Mouse (Mus musculus): ENCODE measurements around the gene Tpte.

Gene Tpte

GRCm38 (mm10) chr8:22380934-22381333 lies 97.7 kb downstream of the Tpte start:
- no peak for DNase-seq

- DNase-seq = no peak
Measured at GRCm38 (mm10) chr8:22382824-22383595, 99.8 kb downstream of the Tpte start.

DNA sequence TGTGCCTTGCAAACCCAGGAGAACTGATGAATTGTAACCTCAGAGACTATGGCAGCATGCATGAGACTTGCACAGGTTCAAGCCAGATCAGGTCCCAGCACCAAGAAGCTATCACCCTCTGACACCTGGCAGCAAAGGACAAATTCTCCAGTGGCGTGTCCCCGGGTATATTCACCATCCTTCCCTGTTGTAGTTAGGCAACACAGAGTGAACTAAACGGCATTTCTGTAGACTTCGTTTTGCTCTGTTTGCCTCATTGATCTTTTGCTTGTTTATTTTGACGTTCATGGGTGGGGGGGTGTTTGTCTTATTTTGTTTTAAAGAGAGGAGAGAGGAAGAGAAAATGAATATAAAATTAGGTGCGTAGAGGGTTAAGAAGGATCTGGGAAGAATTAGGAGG lies 101.9 kb downstream of the Tpte start:
- DNase-seq = no peak

DNA sequence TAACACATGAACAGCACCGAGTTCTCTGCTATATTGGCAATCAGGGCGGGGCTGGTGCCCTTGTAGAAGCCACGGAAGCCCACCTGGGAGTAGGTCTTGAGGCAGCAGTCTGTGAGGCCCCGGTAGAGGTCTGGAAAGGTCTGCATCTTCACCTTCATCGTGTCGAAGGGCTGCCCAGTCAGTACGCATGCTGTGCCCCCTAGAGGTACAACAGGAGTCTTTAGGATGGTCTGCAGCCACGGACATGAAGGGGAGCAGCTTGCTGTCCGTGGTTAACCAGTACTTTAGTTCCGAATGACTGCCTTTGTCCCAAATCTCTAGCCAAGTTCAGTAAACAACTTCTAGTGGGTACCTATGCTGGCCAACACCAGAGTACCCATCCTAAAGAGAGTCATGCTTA lies 106.6 kb downstream of the Tpte start:
- DNase-seq = no peak

DNA sequence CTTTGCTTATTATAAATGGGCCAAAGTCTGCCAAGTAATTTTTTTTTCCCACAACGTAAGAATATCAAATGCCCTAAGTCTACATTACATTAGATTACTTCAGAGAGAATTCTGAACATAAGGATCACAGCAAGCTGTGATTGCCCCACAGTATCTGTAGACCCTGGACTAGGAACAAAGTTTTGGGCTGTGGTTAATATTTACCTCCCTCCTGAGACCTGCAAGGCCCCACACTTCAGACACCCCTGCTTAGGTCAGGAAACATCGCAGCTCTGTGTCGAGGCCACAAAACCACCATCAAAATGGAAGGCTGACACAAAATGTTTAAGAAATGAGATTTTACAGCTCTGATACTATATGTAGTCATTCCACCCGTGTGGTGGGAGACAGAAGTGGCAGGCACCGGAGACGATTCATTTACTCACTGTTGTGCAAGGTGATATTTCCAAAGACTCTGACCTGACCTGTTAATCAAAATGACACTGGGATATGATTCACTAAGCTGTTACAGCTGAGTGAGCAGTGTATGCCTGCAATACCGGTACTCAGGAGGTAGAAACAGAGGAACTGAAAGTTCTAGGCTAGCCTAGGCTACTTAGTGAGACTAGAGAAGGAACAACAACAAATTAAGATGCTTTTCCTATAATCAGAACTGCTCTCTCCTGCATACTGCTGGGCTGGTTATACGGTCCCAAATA lies 107.7 kb downstream of the Tpte start:
- no peak for DNase-seq

- no peak for DNase-seq
Measured at GRCm38 (mm10) chr8:22394471-22394870, 111.2 kb downstream of the Tpte start.

- DNase-seq = peak; percentile 56 to 59
Measured at GRCm38 (mm10) chr8:22395256-22395655, 112.0 kb downstream of the Tpte start.

DNA sequence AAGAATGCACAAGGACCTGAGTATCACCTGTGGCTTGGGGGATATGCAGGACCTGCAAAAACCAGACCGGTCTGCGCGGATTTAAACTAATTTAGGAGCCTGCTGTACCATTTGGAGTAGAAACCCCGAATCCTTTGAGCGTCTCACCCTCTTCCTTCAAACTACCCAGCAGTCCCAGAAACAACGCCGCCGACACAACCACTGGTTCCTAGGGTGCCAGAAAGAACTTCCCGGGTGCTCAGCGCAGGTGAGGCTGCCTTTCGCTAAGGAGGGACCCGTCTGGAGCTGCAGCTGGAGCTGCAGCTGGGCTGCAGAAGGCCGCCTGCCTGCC lies 114.5 kb downstream of the Tpte start:
- DNase-seq = no peak

- peak; percentile 83 to 88 for DNase-seq
Measured at GRCm38 (mm10) chr8:22398142-22398951, 115.1 kb downstream of the Tpte start, which contains the start of gene Slc25a15. TSS of gene Slc25a15 (minus strand) at chr8:22398597.

DNA sequence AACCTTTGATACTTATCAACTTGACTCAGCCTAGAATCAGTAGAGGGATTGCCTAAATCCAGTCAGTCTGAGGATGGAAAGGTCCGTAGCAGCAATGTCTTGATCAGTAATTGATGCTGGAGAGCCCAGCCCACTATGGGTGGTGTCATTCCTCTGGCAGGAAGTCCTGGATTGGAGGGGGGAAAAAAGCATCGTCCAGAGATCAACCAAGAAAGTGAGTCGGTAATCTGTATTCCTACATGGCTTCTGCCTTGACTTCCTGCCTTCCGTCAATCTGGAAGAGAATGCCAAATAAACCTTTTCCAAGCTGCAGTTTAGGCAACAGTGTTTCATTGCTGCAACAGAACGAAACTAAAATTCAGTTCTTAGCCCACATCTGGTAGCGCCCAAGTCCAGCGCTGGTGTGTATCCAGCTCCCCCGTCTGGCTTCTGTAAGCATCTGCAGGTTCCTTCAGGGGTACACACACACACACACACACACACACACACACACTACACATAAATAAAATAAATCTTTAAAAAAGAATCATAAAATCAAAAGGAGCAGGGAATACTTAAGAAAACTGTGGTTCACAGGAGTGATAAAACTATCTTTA lies 116.1 kb downstream of the Tpte start:
- DNase-seq = no peak

GRCm38 (mm10) chr8:22400593-22400992 lies 117.4 kb downstream of the Tpte start:
- no peak for DNase-seq

- no peak for DNase-seq
Measured at GRCm38 (mm10) chr8:22403235-22403634, 120.0 kb downstream of the Tpte start.

GRCm38 (mm10) chr8:22405733-22406132 lies 122.5 kb downstream of the Tpte start:
- DNase-seq = no peak

- no peak for DNase-seq
Measured at GRCm38 (mm10) chr8:22410688-22411281, 127.5 kb downstream of the Tpte start.

- DNase-seq = peak; percentile 77 to 90
Measured at GRCm38 (mm10) chr8:22411282-22411702, 128.1 kb downstream of the Tpte start, which contains the start of gene Mrps31. TSS of gene Mrps31 (plus strand) at chr8:22411361.

DNA sequence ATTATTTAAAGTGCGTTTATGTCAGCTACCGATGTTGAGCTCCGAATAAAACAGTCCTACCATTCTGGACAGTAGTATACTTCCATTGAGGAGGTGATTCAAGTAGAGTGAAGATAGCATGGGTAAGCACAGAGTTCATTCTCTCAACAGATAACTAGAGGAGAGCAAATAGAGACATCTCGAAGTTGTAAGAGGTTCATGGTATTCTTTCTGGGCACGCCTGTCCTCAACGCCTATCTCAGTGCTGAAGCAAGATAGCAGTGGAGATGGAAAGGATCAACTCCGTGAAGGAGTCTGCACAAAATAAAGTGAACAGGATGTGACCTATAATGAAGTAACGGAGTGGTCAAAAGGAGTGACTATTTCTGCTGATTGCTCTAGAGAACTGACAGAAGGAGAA lies 128.7 kb downstream of the Tpte start:
- no peak for DNase-seq

Data from cerebellum, postnatal 36 days (tissue).